Mouse (Mus musculus): ENCODE measurements around the gene Atg13. TPM values are rescaled to one million over a fixed set of nuclear protein-coding genes. Genes with fewer than 3 reads are reported as not detected.
A peak's percentile ranks its signal among the peaks of the same experiment; 100 is the strongest.

Gene Atg13
- total RNA-seq, 2 experiments from 2014 or later, result 32.2 to 36.2 TPM

DNA sequence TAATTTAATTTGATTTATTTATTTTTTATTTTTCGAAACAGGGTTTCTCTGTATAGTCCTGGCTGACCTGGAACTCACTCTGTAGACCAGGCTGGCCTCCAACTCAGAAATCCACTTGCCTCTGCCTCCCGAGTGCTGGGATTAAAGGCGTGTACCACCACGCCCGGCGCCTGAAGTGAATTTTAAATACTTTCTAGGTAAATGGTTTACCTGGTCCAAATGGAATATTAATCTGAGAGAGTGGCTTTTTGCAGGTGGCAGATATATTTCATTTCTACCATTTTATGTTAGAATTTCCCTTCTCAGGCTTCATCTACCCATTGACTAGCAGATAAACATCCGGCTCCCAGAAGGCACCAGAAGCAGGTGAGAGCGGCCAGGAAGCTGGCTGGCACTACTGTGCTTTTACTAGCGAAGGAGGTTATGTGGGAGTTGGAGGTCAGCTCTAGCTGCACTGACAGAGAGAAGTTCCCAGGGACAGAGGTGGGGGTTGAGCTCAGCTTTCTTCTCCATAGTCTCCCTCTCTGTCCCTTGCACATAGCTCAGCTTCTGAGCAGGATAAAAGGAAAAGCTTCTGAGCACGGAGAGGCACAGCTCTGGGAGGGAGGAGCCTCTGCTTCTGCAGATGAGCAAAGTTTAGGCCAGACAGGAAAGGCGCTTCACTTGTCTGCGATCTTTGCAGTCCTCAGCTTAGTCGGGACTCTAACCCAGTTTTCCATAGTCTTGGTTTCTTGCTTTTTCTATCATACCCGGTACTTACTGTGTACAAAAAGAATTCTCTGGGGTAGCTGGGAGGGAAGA lies 58.7 kb downstream of the Atg13 start:
- no peak overlapping the region for H3K27ac ChIP-seq
- H3K4me3 ChIP-seq, result no peak overlapping the region
- intact Hi-C loops (cut with DNase I), result no loop called here
- no peak for DNase-seq
- TF ChIP-seq CTCF (IDR thresholded peaks at IDR 0.05), result no peak

DNA sequence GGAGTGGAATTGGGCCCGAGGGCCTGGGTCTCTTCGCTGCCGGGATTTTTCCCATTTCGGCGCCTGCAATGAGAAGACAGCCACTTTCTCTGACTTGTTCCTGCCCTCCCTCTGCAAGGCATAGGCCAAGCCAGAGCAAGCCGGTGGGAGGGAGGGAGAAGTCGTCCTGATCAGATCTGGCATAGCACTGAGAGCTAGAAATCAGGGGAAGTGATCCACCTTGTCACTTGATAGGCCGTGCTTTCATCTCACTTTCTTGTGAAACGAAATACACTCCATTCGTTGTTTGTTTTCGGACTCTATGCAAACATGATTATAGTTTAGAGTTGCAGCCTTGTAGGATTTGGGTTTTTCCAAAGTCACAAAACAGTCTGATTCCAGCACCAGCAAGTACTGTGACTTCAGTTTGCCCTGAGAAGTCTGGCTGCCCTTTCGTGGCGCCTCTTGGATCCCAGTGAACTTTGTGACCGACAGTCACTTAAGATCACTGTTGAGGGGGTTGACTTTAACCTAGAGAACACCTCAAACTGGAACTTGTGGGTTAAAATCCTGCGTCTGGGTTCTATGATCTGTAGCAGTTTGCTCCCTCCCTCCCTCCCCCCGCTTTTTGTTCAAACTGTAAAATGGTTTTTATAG lies 59.9 kb downstream of the Atg13 start:
- Histone ChIP-seq H3K27ac (peak overlapping the region; percentile 97), H3K4me3 (peak overlapping the region; percentile 85)
- intact Hi-C loops (cut with DNase I), result no loop called here
- TF ChIP-seq CTCF (IDR thresholded peaks at IDR 0.05), result no peak
- no peak for DNase-seq

DNA sequence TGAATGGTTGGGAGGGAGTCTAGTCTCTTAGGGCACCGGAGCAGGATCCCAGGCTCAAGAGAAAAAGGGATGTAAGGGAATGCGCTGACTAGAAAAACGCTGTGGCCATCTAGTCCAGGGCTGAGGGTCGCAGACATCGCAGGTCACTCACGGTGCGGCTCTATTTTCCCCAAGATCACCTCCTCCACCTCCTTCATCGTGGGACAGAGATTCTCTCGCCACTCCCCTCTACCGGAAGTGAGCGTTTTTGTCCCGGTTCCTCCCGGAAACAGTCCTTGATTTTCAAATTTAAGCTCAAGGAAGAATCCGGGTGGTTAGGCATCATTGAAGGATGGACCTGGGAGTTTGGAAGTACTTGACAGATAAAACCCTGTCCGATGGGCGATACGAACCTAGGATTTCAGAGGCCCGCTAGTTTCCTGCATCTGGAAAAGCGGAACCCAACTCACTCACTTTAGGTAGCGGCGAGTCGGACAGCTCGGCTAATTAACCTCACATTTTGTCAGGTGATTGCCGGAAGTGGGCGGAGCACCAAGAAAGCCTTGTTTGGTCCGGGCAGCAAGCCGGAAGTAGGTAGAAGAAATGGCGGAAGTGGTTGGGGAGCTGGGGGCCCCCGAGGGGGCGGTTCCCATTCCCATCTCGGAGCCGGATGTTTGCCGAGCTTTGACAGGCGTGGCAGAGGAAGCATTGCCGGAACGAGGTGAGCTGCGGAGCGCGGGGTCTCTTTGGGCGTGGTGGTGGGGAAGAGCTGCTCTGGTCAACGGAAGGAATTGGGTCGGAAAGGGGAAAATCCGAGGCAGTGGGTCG lies 60.6 kb downstream of the Atg13 start, which contains the start of the genes Zfp408 and Arhgap1:
Zfp408 (minus strand) TSS at position 239 of the 807 bp plus-strand sequence.
Arhgap1 (plus strand) TSS at position 308 of the 807 bp plus-strand sequence.
- intact Hi-C loops (cut with DNase I), result no loop called here
- peak within 1 kb of the TSS; percentile 85 for H3K4me3 ChIP-seq
- no peak for TF ChIP-seq CTCF (IDR thresholded peaks at IDR 0.05)
- H3K27ac ChIP-seq, result peak within 1 kb of the TSS; percentile 97
- peak; percentile 98 for DNase-seq

DNA sequence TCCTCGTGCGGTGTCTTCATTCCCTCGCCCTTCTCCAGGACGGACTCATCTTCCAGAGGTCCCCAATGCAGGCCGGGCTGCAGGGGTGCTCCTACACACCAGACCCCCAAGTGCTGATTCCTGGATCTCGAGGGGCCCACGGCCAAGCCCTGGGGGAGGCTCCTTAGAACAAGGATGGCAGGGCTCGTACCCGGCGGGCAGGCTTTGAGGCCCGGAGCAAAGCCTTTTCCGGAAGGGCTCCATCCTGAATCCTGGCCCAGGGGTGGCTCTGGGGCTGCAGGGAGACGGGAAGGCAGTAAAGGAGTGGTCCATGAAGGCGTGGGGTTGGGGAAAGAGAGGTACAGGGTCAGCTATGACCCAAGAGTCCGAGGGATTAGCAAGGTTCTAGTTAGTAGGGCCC lies 61.2 kb downstream of the Atg13 start:
- no peak for TF ChIP-seq CTCF (IDR thresholded peaks at IDR 0.05)
- peak overlapping the region; percentile 85 for H3K4me3 ChIP-seq
- H3K27ac ChIP-seq, result peak overlapping the region; percentile 97
- intact Hi-C loops (cut with DNase I), result no loop called here
- DNase-seq, result no peak

DNA sequence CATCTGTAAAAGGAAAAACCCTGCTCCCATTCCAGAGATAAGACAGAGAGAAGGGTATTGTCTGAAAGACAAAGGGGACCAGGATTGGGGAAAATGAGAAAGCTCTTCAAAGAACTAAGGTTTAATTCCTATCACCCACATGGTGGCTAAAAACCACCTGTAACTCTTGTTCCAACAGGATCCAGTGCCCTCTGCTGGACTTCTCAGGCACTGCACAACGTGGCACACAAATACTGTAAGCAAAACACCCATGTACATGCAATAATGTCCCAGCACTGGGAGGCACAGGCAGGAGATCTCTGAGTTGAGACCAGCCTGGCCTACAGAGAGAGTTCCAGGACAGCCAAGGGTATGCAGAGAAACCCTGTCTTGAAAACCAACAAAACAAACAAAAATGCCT lies 63.6 kb downstream of the Atg13 start:
- Histone ChIP-seq H3K27ac (no peak overlapping the region), H3K4me3 (no peak overlapping the region)
- peak; percentile 54 for DNase-seq
- intact Hi-C loops (cut with DNase I), result no loop called here
- peak; percentile 77 for TF ChIP-seq CTCF (IDR thresholded peaks at IDR 0.05)

DNA sequence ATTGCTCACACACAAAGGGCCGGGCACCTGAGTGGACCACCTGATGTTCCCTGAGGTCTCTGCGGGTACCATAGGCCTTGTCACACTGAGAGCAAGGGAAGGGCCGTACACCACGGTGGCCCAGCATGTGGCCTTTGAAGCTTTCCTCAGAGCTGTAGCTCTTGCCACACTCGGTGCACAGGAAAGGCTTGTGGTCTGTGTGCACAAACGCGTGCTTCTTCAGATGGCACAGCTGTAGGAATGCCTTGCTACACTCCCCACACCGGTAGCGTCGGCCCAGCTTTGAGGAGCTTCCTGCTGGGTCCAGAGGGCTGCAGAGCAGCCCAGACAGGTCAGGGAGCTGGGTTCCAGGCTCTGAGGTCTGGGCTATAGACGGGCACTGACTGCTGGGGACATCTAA lies 64.6 kb downstream of the Atg13 start:
- no peak overlapping the region for H3K27ac ChIP-seq
- no peak for TF ChIP-seq CTCF (IDR thresholded peaks at IDR 0.05)
- intact Hi-C loops (cut with DNase I), result no loop called here
- no peak for DNase-seq
- H3K4me3 ChIP-seq, result no peak overlapping the region

DNA sequence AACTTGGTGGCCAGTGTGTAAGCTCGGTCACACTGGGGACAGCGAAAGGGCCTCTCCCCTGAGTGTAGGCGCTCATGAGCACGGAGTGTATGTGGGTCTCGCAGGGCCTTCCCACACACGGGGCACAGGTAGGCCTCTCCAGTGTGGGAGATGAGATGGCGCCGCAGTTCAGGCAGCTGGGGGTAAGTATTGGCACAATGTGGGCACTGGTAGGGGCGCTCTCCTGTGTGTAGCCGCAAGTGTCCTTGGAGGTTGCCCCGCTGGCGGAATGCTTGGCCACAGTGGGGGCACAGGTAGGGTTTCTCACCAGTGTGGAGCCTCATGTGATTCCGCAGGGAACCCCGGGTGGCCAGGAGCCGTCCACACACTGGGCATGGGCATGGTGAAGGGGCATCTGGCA lies 65.0 kb downstream of the Atg13 start:
- H3K4me3 ChIP-seq, result no peak overlapping the region
- no peak overlapping the region for H3K27ac ChIP-seq
- no peak for DNase-seq
- intact Hi-C loops (cut with DNase I), result no loop called here
- no peak for TF ChIP-seq CTCF (IDR thresholded peaks at IDR 0.05)

DNA sequence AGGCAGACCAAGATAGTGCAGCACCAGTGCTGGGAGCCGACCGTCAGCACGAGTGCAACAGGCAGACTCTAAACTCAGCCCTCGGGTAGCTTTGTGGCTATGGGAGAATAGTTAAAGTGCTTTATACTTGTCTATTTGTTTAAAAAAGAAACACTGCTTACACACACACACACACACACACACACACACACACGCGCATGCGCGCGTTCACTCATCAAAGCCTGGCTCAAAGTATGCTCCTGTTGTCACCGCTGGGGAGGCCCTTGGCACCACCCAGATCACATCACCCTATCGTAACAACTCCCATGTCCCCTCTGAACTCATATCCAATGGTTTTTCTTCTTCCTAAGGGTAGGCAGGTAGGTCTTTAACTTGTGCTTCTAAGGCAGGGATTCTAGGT lies 66.4 kb downstream of the Atg13 start:
- Histone ChIP-seq H3K27ac (no peak overlapping the region), H3K4me3 (no peak overlapping the region)
- intact Hi-C loops (cut with DNase I), result no loop called here
- no peak for TF ChIP-seq CTCF (IDR thresholded peaks at IDR 0.05)
- DNase-seq, result no peak

DNA sequence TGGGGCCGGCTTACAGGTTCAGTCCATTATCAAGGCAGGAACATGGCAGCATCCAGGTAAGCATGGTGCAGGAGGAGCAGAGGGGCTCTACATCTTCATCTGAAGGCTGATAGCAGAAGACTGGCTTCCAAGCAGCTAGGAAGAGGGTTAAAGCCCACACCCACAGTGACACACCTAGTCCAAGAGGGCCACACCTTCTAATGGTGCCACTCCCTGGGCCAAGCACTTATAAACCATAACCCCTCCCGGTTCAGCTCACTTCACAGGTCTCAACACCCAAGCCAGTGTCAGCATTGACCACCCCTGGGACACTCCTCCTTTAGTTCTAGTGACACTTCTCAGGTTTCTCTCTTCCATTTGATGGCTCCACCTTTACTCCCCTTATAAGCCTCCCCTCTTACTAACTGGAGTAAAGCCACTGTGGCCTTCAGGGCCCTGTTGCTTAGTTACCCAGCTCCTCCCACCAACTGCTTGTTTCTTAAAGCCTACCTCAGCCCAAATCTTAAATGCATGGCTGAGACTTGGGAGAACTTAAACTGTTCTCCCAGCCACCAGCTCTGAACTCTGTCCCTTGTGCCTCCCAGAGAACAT lies 67.5 kb downstream of the Atg13 start:
- H3K27ac ChIP-seq, result no peak overlapping the region
- TF ChIP-seq CTCF (IDR thresholded peaks at IDR 0.05), result no peak
- H3K4me3 ChIP-seq, result no peak overlapping the region
- intact Hi-C loops (cut with DNase I), result no loop called here
- no peak for DNase-seq

DNA sequence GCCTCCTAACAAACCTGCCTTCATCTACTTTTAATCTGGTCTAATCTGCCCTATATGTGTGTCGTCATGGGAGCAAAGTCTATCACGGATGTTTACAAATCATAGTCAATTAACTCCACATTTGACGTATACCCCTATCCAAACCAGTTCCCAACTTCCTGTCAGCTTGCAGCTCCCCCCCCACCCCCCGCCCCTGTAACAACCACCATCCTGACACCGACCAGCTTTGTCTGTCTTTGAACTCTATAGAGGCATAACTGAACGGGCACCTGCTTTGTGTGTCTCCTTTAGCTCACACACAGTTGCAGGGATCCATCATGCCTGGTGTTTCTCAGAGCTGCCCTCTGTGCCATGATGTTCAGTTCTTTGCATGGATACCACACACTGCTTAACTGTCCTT lies 71.4 kb downstream of the Atg13 start:
- intact Hi-C loops (cut with DNase I), result no loop called here
- Histone ChIP-seq H3K4me3 (no peak overlapping the region), H3K27ac (no peak overlapping the region)
- TF ChIP-seq CTCF (IDR thresholded peaks at IDR 0.05), result no peak
- DNase-seq, result no peak

DNA sequence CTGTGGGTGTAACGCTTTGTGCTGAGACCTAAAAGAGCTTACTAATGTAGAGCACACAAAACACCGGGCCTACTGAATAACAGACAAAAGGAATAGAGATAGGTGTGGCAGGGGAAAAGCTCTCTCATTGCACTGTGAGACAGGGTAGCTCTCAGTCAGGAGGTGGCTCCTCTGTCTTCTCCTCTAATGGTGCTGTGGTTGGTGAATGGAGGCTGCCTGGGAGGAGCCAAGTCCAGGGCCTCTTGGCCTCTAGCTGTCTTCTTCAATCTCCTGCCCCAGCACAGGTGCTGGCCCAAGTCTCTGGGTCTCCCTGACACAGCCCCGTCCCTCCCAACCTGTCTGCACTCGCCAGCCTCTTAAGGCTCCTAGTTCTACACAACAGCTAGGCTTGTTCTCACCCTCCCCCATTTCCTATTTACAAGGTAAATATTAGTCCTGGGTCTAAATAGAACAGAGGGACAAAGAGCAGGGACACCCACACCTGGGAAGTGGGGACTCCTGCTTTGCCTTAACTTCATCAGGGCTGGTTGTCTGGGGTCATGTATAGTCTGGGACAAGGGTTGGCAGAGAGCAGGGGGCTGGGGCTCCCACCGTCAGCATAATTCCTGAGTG lies 73.5 kb downstream of the Atg13 start:
- no peak overlapping the region for H3K27ac ChIP-seq
- intact Hi-C loops (cut with DNase I), result no loop called here
- DNase-seq, result no peak
- no peak for TF ChIP-seq CTCF (IDR thresholded peaks at IDR 0.05)
- H3K4me3 ChIP-seq, result no peak overlapping the region

DNA sequence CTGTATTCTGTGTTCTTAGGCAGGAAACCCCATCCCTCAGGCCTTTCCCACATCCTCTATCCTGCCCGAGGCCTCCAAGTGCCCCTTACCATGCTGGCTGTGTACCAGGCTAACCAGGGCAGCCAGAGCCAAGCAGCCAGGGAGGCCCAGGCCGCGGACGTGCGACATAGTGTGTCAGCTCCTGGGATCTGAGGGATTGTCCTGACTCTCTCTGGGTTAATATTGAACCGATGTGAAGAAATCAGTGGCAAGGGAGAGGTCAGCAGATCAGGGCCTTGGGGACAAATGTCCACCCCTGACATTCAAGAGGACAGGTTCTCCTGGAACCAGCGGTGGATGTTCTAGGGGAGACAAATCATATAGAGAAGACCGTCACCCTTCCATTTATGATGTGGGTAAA lies 74.1 kb downstream of the Atg13 start, which contains the start of gene F2:
F2 (minus strand) TSS at position 186 of the 400 bp plus-strand sequence.
- intact Hi-C loops (cut with DNase I), result no loop called here
- H3K27ac ChIP-seq, result no peak within 1 kb of the TSS
- no peak for DNase-seq
- H3K4me3 ChIP-seq, result no peak within 1 kb of the TSS
- TF ChIP-seq CTCF (IDR thresholded peaks at IDR 0.05), result no peak

Measured in gastrocnemius, adult 2 months (tissue).